Mouse (Mus musculus): ENCODE measurements around the gene Sapcd2. TPM values are rescaled to one million over a fixed set of nuclear protein-coding genes. Genes with fewer than 3 reads are reported as not detected.

Sapcd2 gene
- 0.39 TPM for polyA plus RNA-seq (2017; shearing (Covaris generic))

GRCm38 (mm10) chr2:25371764-25372643, at the start of gene Sapcd2:
Gene Sapcd2 (plus strand): TSS chr2:25372321.

DNA sequence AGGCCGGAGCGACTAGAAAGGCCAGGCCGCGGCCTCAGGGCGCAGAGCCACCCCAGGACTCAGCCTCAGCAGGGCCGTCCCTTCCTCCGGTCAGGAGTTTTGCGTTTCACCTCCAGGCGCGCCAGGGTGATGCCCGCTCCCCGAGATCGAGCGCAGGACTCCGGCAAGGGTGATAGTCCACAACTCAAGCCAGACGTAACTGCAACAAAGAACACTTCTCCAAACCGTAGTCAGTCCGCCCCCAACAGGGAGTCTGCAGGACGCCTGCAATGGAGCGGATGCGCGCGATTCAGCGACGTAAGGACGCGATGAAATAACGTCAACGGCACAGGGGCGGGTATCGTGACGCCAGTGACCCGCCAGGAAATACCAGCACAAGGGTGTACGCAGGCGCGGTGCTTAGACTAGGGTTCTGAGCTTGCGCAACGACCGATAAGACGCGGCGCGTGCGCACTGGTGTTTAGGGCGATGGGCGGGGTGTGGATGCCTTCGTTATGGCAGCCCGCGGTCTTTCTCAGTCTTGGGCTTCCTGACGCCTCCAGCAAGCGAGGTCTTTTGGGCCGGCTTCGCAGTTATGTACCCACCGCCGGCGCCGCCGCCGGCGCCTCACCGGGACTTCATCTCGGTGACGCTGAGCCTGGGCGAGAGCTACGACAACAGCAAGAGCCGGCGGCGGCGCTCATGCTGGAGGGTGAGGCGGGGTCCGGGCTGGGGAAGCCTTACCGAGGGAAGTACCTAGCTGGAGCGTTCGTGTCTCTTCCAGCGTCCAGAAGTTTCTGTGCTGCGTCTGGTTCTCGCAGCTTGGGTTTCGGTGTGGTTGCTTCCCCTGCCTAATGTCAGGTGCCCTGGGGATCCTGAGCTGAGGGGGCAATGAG, 39.6 kb upstream of the Sapcd2 start, which contains the start of gene Man1b1:
Gene Man1b1 (plus strand): TSS at position 53 of the 875 bp plus-strand sequence.

GRCm38 (mm10) chr2:25356208-25357079, 15.7 kb upstream of the Sapcd2 start, which contains the start of gene Dpp7:
Gene Dpp7 (minus strand): TSS chr2:25356359.

GRCm38 (mm10) chr2:25365091-25365761, 6.9 kb upstream of the Sapcd2 start, which contains the start of gene Uap1l1:
Gene Uap1l1 (minus strand): TSS chr2:25365682.

DNA sequence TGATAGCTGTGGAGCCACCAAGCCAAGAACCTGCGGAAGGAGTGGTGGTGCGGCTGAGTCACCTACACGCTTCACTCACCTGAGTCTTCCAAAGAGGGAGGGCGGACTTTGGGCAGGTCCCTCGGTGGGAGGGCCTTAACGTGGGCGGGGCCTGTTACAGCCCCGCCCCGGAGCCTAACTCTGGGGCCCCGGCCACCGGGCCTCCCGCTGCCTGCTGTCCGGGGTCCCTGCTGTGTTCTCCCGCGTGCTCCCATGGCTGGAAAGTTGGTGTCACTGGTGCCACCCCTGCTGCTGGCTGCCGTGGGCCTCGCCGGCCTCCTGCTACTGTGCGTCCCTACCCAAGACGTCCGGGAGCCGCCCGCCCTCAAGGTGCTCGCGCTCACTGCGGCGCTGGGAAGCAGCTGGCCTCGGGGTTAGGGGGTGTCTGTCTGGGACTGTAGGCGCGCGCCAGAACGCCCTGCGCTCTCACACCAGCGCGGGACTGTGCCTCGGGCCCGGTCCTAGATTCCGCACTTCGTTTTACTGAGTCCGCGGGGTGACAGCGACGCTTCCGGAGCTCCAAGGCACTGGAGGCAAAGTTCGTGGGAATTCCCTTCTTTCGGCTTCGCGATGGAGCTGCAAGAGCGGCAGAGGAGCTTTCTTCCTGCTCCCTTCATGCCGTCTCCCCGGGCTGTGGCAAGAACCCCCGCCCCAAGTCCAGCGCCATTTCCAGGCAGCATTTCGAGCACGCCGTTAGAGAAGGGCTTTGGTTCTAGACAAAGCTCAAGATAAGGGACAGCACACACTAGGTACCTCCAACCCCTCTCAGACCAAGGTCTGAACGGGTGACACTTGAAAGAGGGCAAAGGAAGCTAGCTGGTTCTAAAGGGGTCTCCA, 23.8 kb downstream of the Sapcd2 start, which contains the start of gene Entpd2:
Gene Entpd2 (plus strand): TSS at position 154 of the 876 bp plus-strand sequence.

DNA sequence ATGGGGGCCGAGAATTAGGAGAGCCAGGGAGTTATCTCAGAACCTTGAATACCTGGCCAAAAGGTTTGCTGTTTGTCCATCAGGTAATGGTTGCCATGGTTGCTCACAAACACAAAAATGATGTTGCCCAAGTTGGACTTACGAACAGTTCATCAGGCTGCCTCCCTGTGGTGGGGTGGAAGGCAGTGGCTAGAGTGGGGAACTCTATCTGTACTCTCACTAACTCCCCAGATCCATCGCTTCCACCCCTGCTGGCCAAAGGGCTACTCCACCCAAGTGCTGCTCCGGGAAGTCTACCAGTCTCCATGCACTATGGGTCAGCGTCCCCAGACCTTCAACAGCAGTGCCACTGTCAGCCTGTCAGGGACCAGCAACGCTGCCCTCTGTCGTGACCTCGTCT, 26.9 kb downstream of the Sapcd2 start, which contains the start of gene Npdc1:
Gene Npdc1 (plus strand): TSS at position 301 of the 400 bp plus-strand sequence.

DNA sequence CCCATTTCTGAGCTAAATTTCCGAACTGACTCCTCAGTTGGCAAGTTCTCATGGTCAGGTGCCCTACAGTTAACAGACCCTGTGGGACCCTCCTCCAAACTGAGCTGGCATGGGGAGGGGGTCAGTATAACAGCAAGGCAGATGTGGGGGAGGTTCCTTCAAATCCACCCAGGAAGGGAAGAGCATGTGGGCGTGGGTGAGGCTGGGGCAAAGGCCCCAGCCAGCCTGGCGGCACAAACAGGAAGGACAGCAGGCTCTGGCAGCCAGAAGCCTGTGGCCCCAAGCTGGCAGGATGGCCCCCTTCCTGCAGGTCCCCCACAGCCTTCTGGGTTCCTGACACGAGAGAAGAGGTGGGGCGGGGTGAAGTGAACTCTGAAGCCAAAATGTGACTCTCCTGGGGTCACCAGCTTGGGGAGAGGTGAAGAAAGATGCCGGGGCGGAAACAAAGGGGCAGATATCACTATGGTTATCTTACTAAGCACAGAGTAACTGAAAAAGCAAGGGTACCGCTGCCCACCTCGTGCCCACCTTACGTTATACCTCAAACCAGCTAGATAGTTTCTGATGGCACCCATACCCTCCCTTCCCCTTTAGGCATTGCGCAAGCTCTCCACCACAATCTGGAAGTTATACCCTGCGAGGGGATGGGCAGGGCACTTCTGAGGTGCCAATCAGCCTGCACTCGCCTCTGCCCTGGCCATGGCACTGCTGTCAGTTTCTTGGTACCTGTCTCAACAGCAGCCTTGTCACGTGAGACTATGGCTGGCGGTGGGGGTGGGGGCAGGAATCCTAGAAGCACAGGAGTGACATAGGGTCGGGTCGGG, 50.7 kb downstream of the Sapcd2 start, which contains the start of gene Fut7:
Gene Fut7 (plus strand): TSS at position 681 of the 824 bp plus-strand sequence.

Other genes with a start within 250 kb of the Sapcd2 start
- not detected for gene Nrarp, start 191.6 kb upstream of the Sapcd2 start, polyA plus RNA-seq (2017; shearing (Covaris generic))
- 153 TPM for gene Tor4a, start 175.4 kb upstream of the Sapcd2 start, polyA plus RNA-seq (2017; shearing (Covaris generic))
- gene Nelfb, start 160.8 kb upstream of the Sapcd2 start, polyA plus RNA-seq (2017; shearing (Covaris generic)), result 167 TPM
- gene Stpg3, start 157.7 kb upstream of the Sapcd2 start, polyA plus RNA-seq (2017; shearing (Covaris generic)), result not detected
- gene Fam166a, start 153.6 kb upstream of the Sapcd2 start, polyA plus RNA-seq (2017; shearing (Covaris generic)), result not detected
- gene Tubb4b, start 147.6 kb upstream of the Sapcd2 start, polyA plus RNA-seq (2017; shearing (Covaris generic)), result 235 TPM
- not detected for gene Slc34a3, start 138.0 kb upstream of the Sapcd2 start, polyA plus RNA-seq (2017; shearing (Covaris generic))
- gene Rnf224, start 135.5 kb upstream of the Sapcd2 start, polyA plus RNA-seq (2017; shearing (Covaris generic)), result not detected
- gene Rnf208, start 130.1 kb upstream of the Sapcd2 start, polyA plus RNA-seq (2017; shearing (Covaris generic)), result not detected
- gene Cysrt1, start 129.9 kb upstream of the Sapcd2 start, polyA plus RNA-seq (2017; shearing (Covaris generic)), result not detected
- gene AL732309.1, start 125.5 kb upstream of the Sapcd2 start, polyA plus RNA-seq (2017; shearing (Covaris generic)), result 10.4 TPM
- 16.9 TPM for gene Tmem203, start 116.9 kb upstream of the Sapcd2 start, polyA plus RNA-seq (2017; shearing (Covaris generic))
- 3.8 TPM for gene Tprn, start 109.7 kb upstream of the Sapcd2 start, polyA plus RNA-seq (2017; shearing (Covaris generic))
- 144 TPM for gene Ssna1, start 99.9 kb upstream of the Sapcd2 start, polyA plus RNA-seq (2017; shearing (Covaris generic))
- gene Anapc2, start 99.8 kb upstream of the Sapcd2 start, polyA plus RNA-seq (2017; shearing (Covaris generic)), result 106 TPM
- gene Tmem210, start 84.2 kb upstream of the Sapcd2 start, polyA plus RNA-seq (2017; shearing (Covaris generic)), result not detected
- gene Lrrc26, start 82.4 kb upstream of the Sapcd2 start, polyA plus RNA-seq (2017; shearing (Covaris generic)), result not detected
- 0.11 TPM for gene Grin1, start 53.1 kb upstream of the Sapcd2 start, polyA plus RNA-seq (2017; shearing (Covaris generic))
- gene Man1b1, start 40.0 kb upstream of the Sapcd2 start, polyA plus RNA-seq (2017; shearing (Covaris generic)), result 24.2 TPM
- 25.1 TPM for gene Dpp7, start 16.0 kb upstream of the Sapcd2 start, polyA plus RNA-seq (2017; shearing (Covaris generic))
- 19.7 TPM for gene Uap1l1, start 6.6 kb upstream of the Sapcd2 start, polyA plus RNA-seq (2017; shearing (Covaris generic))
- gene Entpd2, start 23.6 kb downstream of the Sapcd2 start, polyA plus RNA-seq (2017; shearing (Covaris generic)), result 0.56 TPM
- gene Npdc1, start 27.0 kb downstream of the Sapcd2 start, polyA plus RNA-seq (2017; shearing (Covaris generic)), result 3.4 TPM
- 11.3 TPM for gene Fut7, start 50.9 kb downstream of the Sapcd2 start, polyA plus RNA-seq (2017; shearing (Covaris generic))
- gene Abca2, start 56.4 kb downstream of the Sapcd2 start, polyA plus RNA-seq (2017; shearing (Covaris generic)), result 24.7 TPM
- gene Clic3, start 84.5 kb downstream of the Sapcd2 start, polyA plus RNA-seq (2017; shearing (Covaris generic)), result 4.6 TPM
- 96.1 TPM for gene Paxx, start 88.8 kb downstream of the Sapcd2 start, polyA plus RNA-seq (2017; shearing (Covaris generic))
- not detected for gene Ptgds, start 97.7 kb downstream of the Sapcd2 start, polyA plus RNA-seq (2017; shearing (Covaris generic))
- gene Lcn12, start 121.6 kb downstream of the Sapcd2 start, polyA plus RNA-seq (2017; shearing (Covaris generic)), result not detected
- 115 TPM for gene Fbxw5, start 128.4 kb downstream of the Sapcd2 start, polyA plus RNA-seq (2017; shearing (Covaris generic))
- 10.0 TPM for gene C8g, start 129.4 kb downstream of the Sapcd2 start, polyA plus RNA-seq (2017; shearing (Covaris generic))
- gene Traf2, start 174.6 kb downstream of the Sapcd2 start, polyA plus RNA-seq (2017; shearing (Covaris generic)), result 107 TPM
- gene Edf1, start 185.5 kb downstream of the Sapcd2 start, polyA plus RNA-seq (2017; shearing (Covaris generic)), result 388 TPM
- 1.6 TPM for gene Mamdc4, start 202.5 kb downstream of the Sapcd2 start, polyA plus RNA-seq (2017; shearing (Covaris generic))
- 62.9 TPM for gene Phpt1, start 202.9 kb downstream of the Sapcd2 start, polyA plus RNA-seq (2017; shearing (Covaris generic))
- gene Ajm1, start 209.4 kb downstream of the Sapcd2 start, polyA plus RNA-seq (2017; shearing (Covaris generic)), result 0.42 TPM
- 7.5 TPM for gene Rabl6, start 236.2 kb downstream of the Sapcd2 start, polyA plus RNA-seq (2017; shearing (Covaris generic))
- not detected for gene Ccdc183, start 245.4 kb downstream of the Sapcd2 start, polyA plus RNA-seq (2017; shearing (Covaris generic))
- 1.5 TPM for gene Tmem141, start 249.7 kb downstream of the Sapcd2 start, polyA plus RNA-seq (2017; shearing (Covaris generic))

Data from activated CD4-positive, CD25-positive, alpha-beta regulatory T cell, adult 9 weeks (primary cell).